Mouse (Mus musculus): ENCODE measurements around the gene Gpx2. TPM values are rescaled to one million over a fixed set of nuclear protein-coding genes. Genes with fewer than 3 reads are reported as not detected.

Gene Gpx2
- polyA plus RNA-seq, 1 experiment = not detected

GRCm38 (mm10) chr12:76784056-76784619 lies 11.2 kb downstream of the Gpx2 start:
- Histone ChIP-seq H3K4me1 (ENCODE audit: control insufficient read depth) (no peaks in the 10 kb centered on the region), H3K36me3 (ENCODE audit: control insufficient read depth) (peaks cover 18% of the 10 kb centered on the region), H3K27me3 (ENCODE audit: control insufficient read depth) (no peaks in the 10 kb centered on the region), H3K4me3 (replicated peaks) (no peak overlapping the region), H3K9me3 (ENCODE audit: control insufficient read depth, low read length) (no peaks in the 10 kb centered on the region)
- TF ChIP-seq TAL1 (IDR thresholded peaks at IDR 0.05; ENCODE audit: low read length) (no peak), GATA1 (IDR thresholded peaks at IDR 0.05; ENCODE audit: low read length) (no peak)

DNA sequence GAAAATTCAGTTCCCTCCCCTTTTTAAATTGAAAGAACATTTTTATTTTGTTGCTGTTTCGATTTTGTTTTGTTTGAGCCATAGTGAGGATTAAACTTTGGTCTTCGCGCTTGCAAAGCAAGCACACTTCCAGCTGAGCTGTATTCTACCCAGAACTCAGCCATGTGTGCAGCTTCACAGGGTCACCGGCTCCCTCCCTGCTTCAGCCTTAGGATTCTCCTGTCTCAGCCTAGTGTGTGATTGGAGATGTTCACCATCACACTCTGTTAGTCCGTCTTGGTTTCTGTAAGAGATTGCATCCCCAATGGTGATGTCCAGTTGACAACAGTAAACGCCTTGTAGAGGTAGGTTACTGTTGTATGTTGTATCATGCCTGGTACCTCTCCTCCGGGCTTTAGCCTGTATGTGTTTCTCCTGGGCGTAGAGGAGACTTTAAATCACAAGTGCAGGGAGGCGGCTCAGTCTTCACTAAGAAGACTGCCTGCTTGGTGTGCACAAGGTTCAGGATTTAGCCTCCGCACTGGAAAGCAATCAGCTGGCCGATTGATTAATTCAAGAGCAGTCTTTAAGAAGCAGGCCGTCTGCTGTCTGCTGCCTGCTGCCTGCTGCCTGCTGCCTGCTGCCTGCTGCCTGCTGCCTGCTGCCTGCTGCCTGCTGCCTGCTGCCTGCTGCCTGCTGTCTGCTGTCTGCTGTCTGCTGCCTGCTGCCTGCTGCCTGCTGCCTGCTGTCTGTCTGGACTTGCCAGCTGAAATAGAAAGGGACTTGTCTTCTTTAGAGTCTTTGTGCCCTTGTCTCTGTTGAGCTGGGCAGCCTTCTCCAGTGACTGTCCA lies 14.5 kb downstream of the Gpx2 start:
- H3K36me3 ChIP-seq (ENCODE audit: control insufficient read depth) = peaks cover 39% of the 10 kb centered on the region
- H3K4me1 ChIP-seq (ENCODE audit: control insufficient read depth) = no peaks in the 10 kb centered on the region
- H3K4me3 ChIP-seq (replicated peaks) = no peak overlapping the region
- H3K27me3 ChIP-seq (ENCODE audit: control insufficient read depth) = no peaks in the 10 kb centered on the region
- no peak for TF ChIP-seq TAL1 (IDR thresholded peaks at IDR 0.05; ENCODE audit: low read length)
- no peak for TF ChIP-seq GATA1 (IDR thresholded peaks at IDR 0.05; ENCODE audit: low read length)
- no peaks in the 10 kb centered on the region for H3K9me3 ChIP-seq (ENCODE audit: control insufficient read depth, low read length)

GRCm38 (mm10) chr12:76779951-76780350 lies 15.4 kb downstream of the Gpx2 start:
- Histone ChIP-seq H3K9me3 (ENCODE audit: control insufficient read depth, low read length) (no peaks in the 10 kb centered on the region), H3K36me3 (ENCODE audit: control insufficient read depth) (peaks cover 44% of the 10 kb centered on the region), H3K4me1 (ENCODE audit: control insufficient read depth) (no peaks in the 10 kb centered on the region), H3K27me3 (ENCODE audit: control insufficient read depth) (no peaks in the 10 kb centered on the region), H3K4me3 (replicated peaks) (no peak overlapping the region)
- TF ChIP-seq TAL1 (IDR thresholded peaks at IDR 0.05; ENCODE audit: low read length) (no peak), GATA1 (IDR thresholded peaks at IDR 0.05; ENCODE audit: low read length) (no peak)

DNA sequence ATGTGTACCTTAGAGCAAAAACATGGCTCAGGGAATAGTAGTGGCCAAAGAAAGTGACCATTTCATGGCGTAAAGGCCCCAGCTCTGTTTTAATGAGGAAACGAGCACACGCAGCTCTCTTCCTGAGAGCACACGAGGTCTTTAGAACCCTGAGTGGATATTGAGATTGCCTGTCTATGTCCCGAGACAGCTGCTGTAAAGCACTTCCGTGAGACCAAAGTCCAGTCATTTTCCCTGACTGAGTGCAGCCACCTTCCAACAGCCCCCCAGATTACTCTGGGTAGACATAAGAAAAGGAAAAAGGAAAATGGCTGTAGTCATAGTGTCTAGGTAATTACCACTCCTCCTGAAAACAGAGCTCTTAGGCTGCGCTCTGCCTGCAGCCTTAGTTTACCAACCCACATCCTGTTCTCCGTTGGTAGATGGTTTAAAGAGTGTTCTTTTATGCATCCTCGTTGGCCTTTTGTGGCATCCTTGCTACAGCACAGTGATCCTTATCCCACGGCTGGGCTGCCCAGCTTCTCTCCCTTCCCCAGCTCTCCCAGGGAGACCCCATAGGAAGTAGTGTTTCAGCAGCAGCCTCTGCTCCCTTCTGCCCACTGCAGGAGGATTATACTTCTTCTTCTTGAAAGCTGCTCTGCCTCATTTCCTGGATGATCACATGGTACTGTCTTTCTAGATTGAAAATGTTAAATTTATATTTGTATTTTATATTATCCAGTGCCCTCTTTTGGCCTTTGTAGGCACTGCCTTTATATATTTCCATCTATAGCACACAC lies 16.9 kb downstream of the Gpx2 start:
- no peaks in the 10 kb centered on the region for H3K27me3 ChIP-seq (ENCODE audit: control insufficient read depth)
- TF ChIP-seq TAL1 (IDR thresholded peaks at IDR 0.05; ENCODE audit: low read length) = no peak
- no peak overlapping the region for H3K4me3 ChIP-seq (replicated peaks)

DNA sequence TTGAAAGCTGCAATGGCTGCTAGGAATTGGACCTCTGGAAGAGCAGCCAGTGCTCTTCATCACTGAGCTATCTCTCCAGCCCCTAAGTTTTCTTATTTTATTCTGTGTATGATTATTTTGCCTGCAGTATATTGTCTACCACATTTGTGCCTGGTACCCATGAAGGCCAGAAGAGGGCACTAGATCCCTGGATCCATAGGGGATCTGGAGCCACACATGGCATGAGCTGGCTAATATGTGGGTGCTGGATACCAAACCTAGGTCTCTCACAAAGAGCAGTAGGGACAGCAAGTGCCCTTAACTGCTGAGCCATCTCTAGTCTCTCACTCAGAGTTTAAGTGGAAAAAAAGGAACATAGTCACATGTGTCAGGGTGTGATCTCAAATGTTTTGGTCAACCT lies 17.5 kb downstream of the Gpx2 start:
- TF ChIP-seq TAL1 (IDR thresholded peaks at IDR 0.05; ENCODE audit: low read length) (no peak), GATA1 (IDR thresholded peaks at IDR 0.05; ENCODE audit: low read length) (no peak)
- no peak overlapping the region for H3K4me3 ChIP-seq (replicated peaks)
- H3K36me3 ChIP-seq (ENCODE audit: control insufficient read depth) = peaks cover 55% of the 10 kb centered on the region

More for the DNA sequence above, 16.9 kb downstream of the Gpx2 start:
- Histone ChIP-seq H3K36me3 (ENCODE audit: control insufficient read depth) (peaks cover 51% of the 10 kb centered on the region), H3K4me1 (ENCODE audit: control insufficient read depth) (peaks cover 3% of the 10 kb centered on the region; the same call in 1 of the 2 replicates), H3K9me3 (ENCODE audit: control insufficient read depth, low read length) (no peaks in the 10 kb centered on the region)

DNA sequence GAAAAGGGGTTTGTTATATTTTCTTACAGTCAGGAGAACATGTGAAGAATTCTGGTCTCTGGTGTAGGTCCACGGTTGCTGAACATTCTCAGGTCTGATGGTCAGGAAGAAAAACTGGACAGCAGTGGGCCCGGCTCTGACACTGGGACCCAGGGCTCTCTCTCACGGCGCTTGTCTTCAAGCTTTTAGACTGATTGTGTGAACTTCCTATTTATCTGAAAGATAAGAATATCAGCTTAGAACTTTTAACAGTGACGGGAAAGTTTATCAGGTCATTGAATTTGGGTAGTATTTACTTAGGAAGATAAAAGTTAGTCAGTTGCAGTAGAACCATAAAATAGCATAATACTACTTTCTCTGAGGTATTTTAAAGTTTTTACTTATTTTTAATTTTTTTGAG lies 18.5 kb downstream of the Gpx2 start:
- TF ChIP-seq GATA1 (IDR thresholded peaks at IDR 0.05; ENCODE audit: low read length) = no peak
- no peak for TF ChIP-seq TAL1 (IDR thresholded peaks at IDR 0.05; ENCODE audit: low read length)
- Histone ChIP-seq H3K27me3 (ENCODE audit: control insufficient read depth) (no peaks in the 10 kb centered on the region), H3K9me3 (ENCODE audit: control insufficient read depth, low read length) (no peaks in the 10 kb centered on the region), H3K4me3 (replicated peaks) (no peak overlapping the region), H3K4me1 (ENCODE audit: control insufficient read depth) (peaks cover 3% of the 10 kb centered on the region; the same call in 1 of the 2 replicates), H3K36me3 (ENCODE audit: control insufficient read depth) (peaks cover 50% of the 10 kb centered on the region)

More for the DNA sequence above, 17.5 kb downstream of the Gpx2 start:
- H3K27me3 ChIP-seq (ENCODE audit: control insufficient read depth) = no peaks in the 10 kb centered on the region
- no peaks in the 10 kb centered on the region for H3K9me3 ChIP-seq (ENCODE audit: control insufficient read depth, low read length)
- H3K4me1 ChIP-seq (ENCODE audit: control insufficient read depth) = peaks cover 3% of the 10 kb centered on the region; the same call in 1 of the 2 replicates

DNA sequence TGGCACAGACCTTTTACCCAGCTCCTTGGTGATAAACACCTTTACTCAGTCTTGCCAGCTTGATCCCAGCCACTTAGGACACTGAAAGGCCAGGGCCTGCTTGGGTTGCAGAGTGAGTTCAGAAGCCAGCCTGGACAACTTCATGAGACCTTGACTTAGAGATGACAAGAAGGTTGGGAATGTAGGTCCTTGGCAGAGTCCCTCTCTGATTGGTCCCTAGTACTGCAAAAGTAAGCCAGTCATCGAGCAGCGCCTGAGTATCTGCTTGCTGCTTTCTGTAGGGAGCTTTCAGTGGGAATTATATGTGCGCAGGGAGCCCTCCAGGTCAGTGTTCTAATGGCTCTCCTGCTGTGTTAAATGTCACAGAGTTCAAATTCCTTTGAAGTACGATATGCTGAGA lies 20.2 kb downstream of the Gpx2 start:
- Histone ChIP-seq H3K4me3 (replicated peaks) (no peak overlapping the region), H3K4me1 (ENCODE audit: control insufficient read depth) (peaks cover 3% of the 10 kb centered on the region; the same call in 1 of the 2 replicates), H3K9me3 (ENCODE audit: control insufficient read depth, low read length) (no peaks in the 10 kb centered on the region), H3K36me3 (ENCODE audit: control insufficient read depth) (peaks cover 42% of the 10 kb centered on the region), H3K27me3 (ENCODE audit: control insufficient read depth) (no peaks in the 10 kb centered on the region)
- TF ChIP-seq GATA1 (IDR thresholded peaks at IDR 0.05; ENCODE audit: low read length) (no peak), TAL1 (IDR thresholded peaks at IDR 0.05; ENCODE audit: low read length) (no peak)

- H3K9me3 ChIP-seq (ENCODE audit: control insufficient read depth, low read length) = no peaks in the 10 kb centered on the region
- no peak overlapping the region for H3K4me3 ChIP-seq (replicated peaks)
- H3K4me1 ChIP-seq (ENCODE audit: control insufficient read depth) = peaks cover 3% of the 10 kb centered on the region; the same call in 1 of the 2 replicates
- H3K27me3 ChIP-seq (ENCODE audit: control insufficient read depth) = no peaks in the 10 kb centered on the region
- peaks cover 39% of the 10 kb centered on the region for H3K36me3 ChIP-seq (ENCODE audit: control insufficient read depth)
- TF ChIP-seq TAL1 (IDR thresholded peaks at IDR 0.05; ENCODE audit: low read length) (no peak), GATA1 (IDR thresholded peaks at IDR 0.05; ENCODE audit: low read length) (no peak)
Observed at GRCm38 (mm10) chr12:76774652-76775051, 20.7 kb downstream of the Gpx2 start.

DNA sequence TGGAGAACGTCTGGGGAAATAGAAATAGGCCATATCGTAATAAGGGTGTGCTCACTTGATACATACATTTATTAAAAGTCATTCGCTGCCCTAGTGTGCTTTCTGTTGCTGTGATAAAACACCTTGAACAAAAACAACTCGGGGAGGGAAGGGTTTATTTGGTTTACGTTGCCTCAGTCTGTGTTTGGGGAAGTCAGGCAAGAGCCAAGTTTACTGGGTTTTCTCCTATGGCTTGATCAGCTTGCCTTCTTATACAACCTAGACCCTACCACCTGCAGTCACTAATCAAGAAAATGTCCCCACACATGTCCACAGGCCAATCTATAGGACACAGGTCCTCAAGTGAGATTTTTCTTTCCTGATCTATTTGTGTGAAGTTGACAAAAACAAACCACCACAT lies 23.8 kb downstream of the Gpx2 start:
- no peaks in the 10 kb centered on the region for H3K9me3 ChIP-seq (ENCODE audit: control insufficient read depth, low read length)
- H3K36me3 ChIP-seq (ENCODE audit: control insufficient read depth) = peaks cover 22% of the 10 kb centered on the region
- no peaks in the 10 kb centered on the region for H3K27me3 ChIP-seq (ENCODE audit: control insufficient read depth)
- peaks cover 11% of the 10 kb centered on the region for H3K4me1 ChIP-seq (ENCODE audit: control insufficient read depth)
- no peak for TF ChIP-seq GATA1 (IDR thresholded peaks at IDR 0.05; ENCODE audit: low read length)
- TF ChIP-seq TAL1 (IDR thresholded peaks at IDR 0.05; ENCODE audit: low read length) = no peak
- no peak overlapping the region for H3K4me3 ChIP-seq (replicated peaks)
